ENCODE assay signal across 14 mouse cellular contexts in genomic region chr12:31294526-31294925, GRCm38 (mm10). TPM values are rescaled to one million over a fixed set of nuclear protein-coding genes. Genes with fewer than 3 reads are reported as not detected.
DNase-seq lines count a peak whose midpoint lies in the region; ATAC-seq and TF ChIP-seq lines count a peak whose summit lies in the region.
"Had no signal": no experiment of that assay in that cellular context is flagged by ENCODE, and none has a peak within 500 bp of the region (broad histone marks: within the 10 kb centered on the region; RNA-seq: fewer than 3 reads in every experiment).

No protein-coding gene starts in this region.

- H3K27me3 ChIP-seq in heart, adult 2 months (ENCODE audit: control insufficient read depth, insufficient read depth, low read length): no peaks in the 10 kb centered on the region
- H3K27me3 ChIP-seq in E14TG2a.4 (ENCODE audit: insufficient read depth, low read length): no peaks in the 10 kb centered on the region
- no peaks in the 10 kb centered on the region for H3K27me3 ChIP-seq in kidney, postnatal 0 days (ENCODE audit: insufficient read depth, low read length)
- H3K27me3 ChIP-seq in liver, postnatal 0 days (ENCODE audit: insufficient read depth, low read length): 0 out of 2 replicates have a peak, but pooled peaks cover 5% of the 10 kb centered on the region
- no peaks in the 10 kb centered on the region for H3K27me3 ChIP-seq in forebrain, embryonic 15.5 days

- H3K79me2 ChIP-seq in heart, adult 2 months (replicated peaks; ENCODE audit: control insufficient read depth, insufficient read depth, low read length): no peaks in the 10 kb centered on the region

- H3K9me3 ChIP-seq in E14TG2a.4 (ENCODE audit: low read length): no peaks in the 10 kb centered on the region
- H3K9me3 ChIP-seq in kidney, postnatal 0 days (replicated peaks; ENCODE audit: low read length): no peaks in the 10 kb centered on the region
- no peaks in the 10 kb centered on the region for H3K9me3 ChIP-seq in liver, postnatal 0 days (ENCODE audit: low read length)
- no peaks in the 10 kb centered on the region for H3K9me3 ChIP-seq in forebrain, embryonic 15.5 days

- peaks cover 17% of the 10 kb centered on the region for H3K36me3 ChIP-seq in heart, adult 2 months (ENCODE audit: control insufficient read depth, insufficient read depth, low read length)
- peaks cover 49% of the 10 kb centered on the region for H3K36me3 ChIP-seq in E14TG2a.4 (ENCODE audit: insufficient read depth, low read length)
- peaks cover 38% of the 10 kb centered on the region for H3K36me3 ChIP-seq in kidney, postnatal 0 days (ENCODE audit: insufficient read depth, low read length)
- 0 out of 2 replicates have a peak, but pooled peaks cover 2% of the 10 kb centered on the region for H3K36me3 ChIP-seq in liver, postnatal 0 days (replicated peaks; ENCODE audit: insufficient read depth, low read length)
- no peaks in the 10 kb centered on the region for H3K36me3 ChIP-seq in forebrain, embryonic 15.5 days

- H3K27ac ChIP-seq in heart, adult 2 months: peak overlapping the region; percentile 76
- H3K27ac ChIP-seq in kidney, postnatal 0 days: peak overlapping the region; percentile 65
- no peak overlapping the region for H3K27ac ChIP-seq in liver, postnatal 0 days (ENCODE audit: low read depth)
- H3K27ac ChIP-seq in forebrain, embryonic 15.5 days (replicated peaks): no peak overlapping the region

- TF ChIP-seq POLR2A in heart, adult 2 months (IDR thresholded peaks at IDR 0.05; ENCODE audit: insufficient read depth, low read depth, low read length): no peak

- no peak for TF ChIP-seq EP300 in heart, adult 2 months (IDR thresholded peaks at IDR 0.05; ENCODE audit: insufficient read depth, low read depth, low read length)
- no peak for TF ChIP-seq EP300 in liver, postnatal 0 days (IDR thresholded peaks at IDR 0.05; ENCODE audit: low read depth)

- H3K4me1 ChIP-seq in heart, adult 2 months (ENCODE audit: control insufficient read depth, insufficient read depth, low read length): peaks cover 15% of the 10 kb centered on the region
- H3K4me1 ChIP-seq in E14TG2a.4 (replicated peaks; ENCODE audit: low read depth, low read length): peaks cover 47% of the 10 kb centered on the region
- peaks cover 22% of the 10 kb centered on the region for H3K4me1 ChIP-seq in kidney, postnatal 0 days (replicated peaks; ENCODE audit: insufficient read depth, low read length)
- peaks cover 11% of the 10 kb centered on the region; the same call in 1 of the 2 replicates for H3K4me1 ChIP-seq in liver, postnatal 0 days (ENCODE audit: insufficient read depth)
- no peaks in the 10 kb centered on the region for H3K4me1 ChIP-seq in forebrain, embryonic 15.5 days

- no peak overlapping the region for H3K4me3 ChIP-seq in heart, adult 2 months
- H3K4me3 ChIP-seq in E14TG2a.4 (replicated peaks; ENCODE audit: low read length): 0 out of 2 replicates have a peak overlapping the region, but pooled peaks have one; percentile 7
- no peak overlapping the region for H3K4me3 ChIP-seq in kidney, postnatal 0 days (replicated peaks; ENCODE audit: low read depth, low read length)
- no peak overlapping the region for H3K4me3 ChIP-seq in liver, postnatal 0 days (ENCODE audit: low read depth, low read length)
- no peak overlapping the region for H3K4me3 ChIP-seq in forebrain, embryonic 15.5 days

- peak overlapping the region; percentile 10; the same call in 1 of the 2 replicates for H3K4me2 ChIP-seq in kidney, postnatal 0 days (ENCODE audit: low read length)
- H3K4me2 ChIP-seq in liver, postnatal 0 days (ENCODE audit: low read depth, low read length): peak overlapping the region; percentile 36; the same call in 1 of the 2 replicates
- no peak overlapping the region for H3K4me2 ChIP-seq in forebrain, embryonic 15.5 days (replicated peaks)

- no peak for TF ChIP-seq CTCF in heart, adult 2 months (IDR thresholded peaks at IDR 0.05)
- no peak for TF ChIP-seq CTCF in E14TG2a.4 (conservative IDR thresholded peaks at IDR 0.05; ENCODE audit: low read length)
- TF ChIP-seq CTCF in kidney, postnatal 0 days (IDR thresholded peaks at IDR 0.05; ENCODE audit: low read depth): no peak
- no peak for TF ChIP-seq CTCF in liver, postnatal 0 days (IDR thresholded peaks at IDR 0.05; ENCODE audit: low read depth)

- no peak for DNase-seq in heart, adult 2 months
- DNase-seq in heart, postnatal 4 days: no peak
- DNase-seq in kidney, postnatal 0 days (ENCODE audit: low spot score): peak; percentile 62
- DNase-seq in liver, postnatal 0 days: peak; percentile 38
- no peak for DNase-seq in left cerebral cortex, adult 9 months (ENCODE audit: low spot score in 2 of 2)
- DNase-seq: cerebellum, postnatal 36 days; layer of hippocampus, adult 9-11 months had no signal

- peak overlapping the region; percentile 40; the same call in 1 of the 2 replicates for H3K9ac ChIP-seq in heart, adult 2 months (ENCODE audit: low read depth, low read length)
- no peak overlapping the region for H3K9ac ChIP-seq in kidney, postnatal 0 days (ENCODE audit: low read depth, low read length)
- no peak overlapping the region for H3K9ac ChIP-seq in liver, postnatal 0 days (replicated peaks)
- H3K9ac ChIP-seq in forebrain, embryonic 15.5 days (replicated peaks): no peak overlapping the region

- ATAC-seq in kidney, postnatal 0 days (replicated peaks; ENCODE audit: low FRiP score, low read depth): peak; percentile 56
- peak; percentile 88 for ATAC-seq in liver, postnatal 0 days
- ATAC-seq in activated CD4-positive, CD25-positive, alpha-beta regulatory T cell, adult 4 months: no peak
- ATAC-seq in forebrain, embryonic 15.5 days (replicated peaks): no peak

- 54% methylated on average over 10 of the region's 10 CpGs for WGBS in heart, adult 2 months
- 24% methylated on average over 10 of the region's 10 CpGs for WGBS in kidney, postnatal 0 days
- WGBS in liver, postnatal 0 days (ENCODE audit: insufficient replicate concordance): 61% methylated on average over 10 of the region's 10 CpGs
- 54% methylated on average over 10 of the region's 10 CpGs for WGBS in forebrain, embryonic 15.5 days

- intact Hi-C loops in heart, adult 2 months (cut with DNase I): no loop called here

RNA-seq across cellular contexts. Expression of gene Lamb1, which starts 29.5 kb away (rescaled TPM):
- total RNA-seq in heart, adult 2 months (2021): 10 to 100 TPM; 55.3 to 58.1 TPM
- 25.1 and 44.1 TPM in 2 replicates for polyA plus RNA-seq in heart, adult 2 months (2012; rRNA removed)
- 100 to 1,000 TPM; 266 to 279 TPM for total RNA-seq in heart, postnatal 4 days (2021)
- 115 and 128 TPM in 2 replicates for polyA plus RNA-seq in kidney, postnatal 0 days (2015; fragmentation: Nextera tagmentation; extraction: Ambion mirVana)
- 3.1 and 3.3 TPM in 2 replicates for polyA plus RNA-seq in liver, postnatal 0 days (2015; fragmentation: Nextera tagmentation; extraction: Ambion mirVana)
- not detected for polyA plus RNA-seq in activated CD4-positive, CD25-positive, alpha-beta regulatory T cell, adult 4 months (2017; shearing (Covaris generic))
- polyA plus RNA-seq in forebrain, embryonic 15.5 days (2015; fragmentation: Nextera tagmentation; extraction: Ambion mirVana): 18.3 and 19.1 TPM in 2 replicates
- total RNA-seq: megakaryocyte-erythroid progenitor cell, adult 5-6 weeks had no signal

RNA-seq across cellular contexts. Expression of gene Gm6993, which starts 54.0 kb away (rescaled TPM):
- total RNA-seq in heart, adult 2 months (2021): not detected
- polyA plus RNA-seq in heart, adult 2 months (2012; rRNA removed): not detected in 2 replicates
- total RNA-seq in heart, postnatal 4 days (2021): not detected
- not detected in 2 replicates for polyA plus RNA-seq in kidney, postnatal 0 days (2015; fragmentation: Nextera tagmentation; extraction: Ambion mirVana)
- not detected in 2 replicates for polyA plus RNA-seq in liver, postnatal 0 days (2015; fragmentation: Nextera tagmentation; extraction: Ambion mirVana)
- not detected for polyA plus RNA-seq in activated CD4-positive, CD25-positive, alpha-beta regulatory T cell, adult 4 months (2017; shearing (Covaris generic))
- not detected in 2 replicates for polyA plus RNA-seq in forebrain, embryonic 15.5 days (2015; fragmentation: Nextera tagmentation; extraction: Ambion mirVana)
- total RNA-seq: megakaryocyte-erythroid progenitor cell, adult 5-6 weeks; neutrophil, adult 5-6 weeks had no signal
- polyA plus RNA-seq: brain, embryonic 14.5 days; gonadal fat pad, adult 2 months had no signal

RNA-seq across cellular contexts. Expression of gene Dld, which starts 56.7 kb away (rescaled TPM):
- total RNA-seq in heart, adult 2 months (2021): 100 to 1,000 TPM; 374 to 406 TPM
- polyA plus RNA-seq in heart, adult 2 months (2012; rRNA removed): 85.0 and 180 TPM in 2 replicates
- 100 to 1,000 TPM; 309 to 328 TPM for total RNA-seq in heart, postnatal 4 days (2021)
- polyA plus RNA-seq in kidney, postnatal 0 days (2015; fragmentation: Nextera tagmentation; extraction: Ambion mirVana): 196 and 202 TPM in 2 replicates
- 87.6 and 95.6 TPM in 2 replicates for polyA plus RNA-seq in liver, postnatal 0 days (2015; fragmentation: Nextera tagmentation; extraction: Ambion mirVana)
- polyA plus RNA-seq in activated CD4-positive, CD25-positive, alpha-beta regulatory T cell, adult 4 months (2017; shearing (Covaris generic)): 10 to 100 TPM; 86.2 to 88.3 TPM
- polyA plus RNA-seq in forebrain, embryonic 15.5 days (2015; fragmentation: Nextera tagmentation; extraction: Ambion mirVana): 115 and 126 TPM in 2 replicates

Comparison
In these comparisons a context has a peak if more than half of its experiments do, and no peak if none do; other contexts are left out.
1. DNase-seq: peak in kidney, postnatal 0 days (single experiment) and liver, postnatal 0 days (single experiment); none in heart, adult 2 months (0 of 2), heart, postnatal 4 days (single experiment) and left cerebral cortex, adult 9 months (0 of 2).
2. H3K27ac ChIP-seq: peak in heart, adult 2 months (single experiment) and kidney, postnatal 0 days (single experiment); none in liver, postnatal 0 days (single experiment) and forebrain, embryonic 15.5 days (single experiment).
3. ATAC-seq: peak in kidney, postnatal 0 days (single experiment) and liver, postnatal 0 days (single experiment); none in activated CD4-positive, CD25-positive, alpha-beta regulatory T cell, adult 4 months (single experiment) and forebrain, embryonic 15.5 days (single experiment).